Mouse (Mus musculus) forebrain, embryonic 14.5 days (tissue): ENCODE measurements around the gene Grm8. TPM values are rescaled to one million over a fixed set of nuclear protein-coding genes. Genes with fewer than 3 reads are reported as not detected.

Experiments
- ATAC-seq: fragments of 200-750 bp; cut with Nextera tagmentation; 2 replicates; pipeline ENCODE4 v1.8.0; 2017; ENCODE audit warnings: mild to moderate bottlenecking, moderate library complexity
- DNase-seq: peaks from one replicate; pipeline ENCODE4 v3.0.0-alpha.2; 2015; ENCODE audit warnings: low spot score
- H3K27ac ChIP-seq: fragments of 300-500 bp; sonication (generic); 2 replicates; pipeline ENCODE4 v1.5.1; 2014; ENCODE audit warnings: low read depth, mild to moderate bottlenecking, control low read depth, low read length, moderate library complexity
- H3K27me3 ChIP-seq: fragments of 300-500 bp; sonication (generic); replicated peaks from 2 replicates; pipeline ENCODE4 v1.6.1; 2014; ENCODE audit warnings: low read length, control low read depth, mixed read lengths; ENCODE audit not compliant: control insufficient read depth, insufficient read depth
- H3K36me3 ChIP-seq: fragments of 300-500 bp; sonication (generic); 2 replicates; pipeline ENCODE4 v1.6.1; 2014; ENCODE audit warnings: low read length, control low read depth; ENCODE audit not compliant: control insufficient read depth, insufficient read depth
- H3K4me1 ChIP-seq: fragments of 300-500 bp; sonication (generic); 2 replicates; pipeline ENCODE4 v1.6.1; 2014; ENCODE audit warnings: antibody characterized with exemption, low read length, control low read depth; ENCODE audit not compliant: control insufficient read depth, insufficient read depth
- H3K4me2 ChIP-seq: fragments of 300-500 bp; sonication (generic); 2 replicates; pipeline ENCODE4 v1.6.1; 2014; ENCODE audit warnings: mild to moderate bottlenecking, control low read depth, low read length
- H3K4me3 ChIP-seq: fragments of 300-500 bp; sonication (generic); 2 replicates; pipeline ENCODE4 v1.5.1; 2014; ENCODE audit warnings: low read depth, low read length, control low read depth
- H3K9ac ChIP-seq: fragments of 300-500 bp; sonication (generic); 2 replicates; pipeline ENCODE4 v1.6.1; 2014; ENCODE audit warnings: mild to moderate bottlenecking, low read length, control low read depth, moderate library complexity
- H3K9me3 ChIP-seq: fragments of 300-500 bp; sonication (generic); replicated peaks from 2 replicates; pipeline ENCODE4 v1.6.1; 2016; ENCODE audit warnings: low read length, control low read depth, mixed read lengths; ENCODE audit not compliant: control insufficient read depth
- WGBS: fragments of 180-500 bp; shearing (Covaris S2); extraction: QIAGEN DNeasy Blood & Tissue Kit; methylation state at CpG from one replicate; pipeline ENCODE4 v1.1.7; 2014; 5-methylcytosine and 5-hydroxymethylcytosine counted together
- polyA plus RNA-seq: library from polyadenylated mRNA; unstranded; fragments of >200 nt; fragmentation: Nextera tagmentation; extraction: Ambion mirVana; gene quantifications from 2 replicates; pipeline ENCODE4 v1.2.1, GENCODE M21; 2014

Gene Grm8
- polyA plus RNA-seq, 1 experiment from 2014 or later, result 3.0 TPM

- Histone ChIP-seq H3K27ac (no peak overlapping the region), H3K36me3 (no peaks in the 10 kb centered on the region), H3K4me3 (no peak overlapping the region), H3K9me3 (no peaks in the 10 kb centered on the region), H3K27me3 (no peaks in the 10 kb centered on the region), H3K4me2 (no peak overlapping the region), H3K9ac (no peak overlapping the region), H3K4me1 (0 out of 2 replicates have a peak, but pooled peaks cover 4% of the 10 kb centered on the region)
- 21% methylated on average over 1 of the region's 1 CpGs for WGBS
- DNase-seq, result peak; percentile 11
- ATAC-seq, result no peak
Measured at GRCm38 (mm10) chr6:27517620-27518019, 617.4 kb downstream of the Grm8 start.

- Histone ChIP-seq H3K9ac (no peak overlapping the region), H3K4me2 (no peak overlapping the region), H3K9me3 (no peaks in the 10 kb centered on the region), H3K4me1 (no peaks in the 10 kb centered on the region), H3K27ac (no peak overlapping the region), H3K27me3 (no peaks in the 10 kb centered on the region), H3K4me3 (no peak overlapping the region), H3K36me3 (no peaks in the 10 kb centered on the region)
- no peak for ATAC-seq
- 77% methylated on average over 5 of the region's 5 CpGs for WGBS
- no peak for DNase-seq
Measured at GRCm38 (mm10) chr6:27460998-27461397, 674.0 kb downstream of the Grm8 start.

- no peak overlapping the region for H3K9ac ChIP-seq
- no peaks in the 10 kb centered on the region for H3K27me3 ChIP-seq
- peak; percentile 45 for DNase-seq
- H3K4me2 ChIP-seq, result no peak overlapping the region
- no peaks in the 10 kb centered on the region for H3K9me3 ChIP-seq
- no peaks in the 10 kb centered on the region for H3K4me1 ChIP-seq
- WGBS, result 72% methylated on average over 4 of the region's 4 CpGs
- H3K4me3 ChIP-seq, result no peak overlapping the region
- no peaks in the 10 kb centered on the region for H3K36me3 ChIP-seq
- ATAC-seq, result peak; percentile 68
- H3K27ac ChIP-seq, result no peak overlapping the region
Measured at GRCm38 (mm10) chr6:27408473-27408872, 726.5 kb downstream of the Grm8 start.

- Histone ChIP-seq H3K4me3 (no peak overlapping the region), H3K27ac (no peak overlapping the region), H3K9ac (no peak overlapping the region), H3K4me2 (no peak overlapping the region), H3K27me3 (no peaks in the 10 kb centered on the region), H3K9me3 (no peaks in the 10 kb centered on the region), H3K4me1 (no peaks in the 10 kb centered on the region), H3K36me3 (no peaks in the 10 kb centered on the region)
- ATAC-seq (no peak), DNase-seq (no peak)
Measured at GRCm38 (mm10) chr6:27372416-27372815, 762.6 kb downstream of the Grm8 start.

- no peaks in the 10 kb centered on the region for H3K4me1 ChIP-seq
- ATAC-seq (no peak), DNase-seq (no peak)
- no peak overlapping the region for H3K27ac ChIP-seq
- no peak overlapping the region for H3K9ac ChIP-seq
- no peaks in the 10 kb centered on the region for H3K27me3 ChIP-seq
- 63% methylated on average over 2 of the region's 2 CpGs for WGBS
- H3K4me2 ChIP-seq, result no peak overlapping the region
- H3K9me3 ChIP-seq, result no peaks in the 10 kb centered on the region
- no peak overlapping the region for H3K4me3 ChIP-seq
- H3K36me3 ChIP-seq, result no peaks in the 10 kb centered on the region
Measured at GRCm38 (mm10) chr6:27371095-27371494, 763.9 kb downstream of the Grm8 start.

GRCm38 (mm10) chr6:27363775-27364174, 771.2 kb downstream of the Grm8 start:
- no peaks in the 10 kb centered on the region for H3K9me3 ChIP-seq
- DNase-seq (no peak), ATAC-seq (no peak)
- H3K4me2 ChIP-seq, result no peak overlapping the region
- no peaks in the 10 kb centered on the region for H3K36me3 ChIP-seq
- H3K9ac ChIP-seq, result no peak overlapping the region
- no peak overlapping the region for H3K4me3 ChIP-seq
- H3K27me3 ChIP-seq, result no peaks in the 10 kb centered on the region
- WGBS, result 94% methylated on average over 8 of the region's 8 CpGs
- H3K4me1 ChIP-seq, result no peaks in the 10 kb centered on the region
- H3K27ac ChIP-seq, result no peak overlapping the region

GRCm38 (mm10) chr6:27360440-27360839, 774.5 kb downstream of the Grm8 start:
- Histone ChIP-seq H3K27ac (no peak overlapping the region), H3K9ac (no peak overlapping the region), H3K4me3 (no peak overlapping the region), H3K9me3 (no peaks in the 10 kb centered on the region), H3K4me1 (no peaks in the 10 kb centered on the region), H3K4me2 (no peak overlapping the region), H3K27me3 (no peaks in the 10 kb centered on the region), H3K36me3 (no peaks in the 10 kb centered on the region)
- no peak for DNase-seq
- no peak for ATAC-seq

- Histone ChIP-seq H3K4me2 (no peak overlapping the region), H3K27ac (no peak overlapping the region), H3K27me3 (no peaks in the 10 kb centered on the region), H3K4me3 (no peak overlapping the region), H3K9me3 (no peaks in the 10 kb centered on the region), H3K36me3 (no peaks in the 10 kb centered on the region), H3K9ac (no peak overlapping the region), H3K4me1 (no peaks in the 10 kb centered on the region)
- ATAC-seq, result no peak
- 89% methylated on average over 4 of the region's 4 CpGs for WGBS
- no peak for DNase-seq
Measured at GRCm38 (mm10) chr6:27351147-27351546, 783.8 kb downstream of the Grm8 start.

- 0 out of 2 replicates have a peak, but pooled peaks have one; percentile 46 for ATAC-seq
- Histone ChIP-seq H3K4me1 (no peaks in the 10 kb centered on the region), H3K9me3 (no peaks in the 10 kb centered on the region), H3K27me3 (no peaks in the 10 kb centered on the region), H3K27ac (no peak overlapping the region), H3K36me3 (no peaks in the 10 kb centered on the region), H3K4me2 (no peak overlapping the region), H3K9ac (no peak overlapping the region), H3K4me3 (no peak overlapping the region)
- WGBS, result 69% methylated on average over 2 of the region's 2 CpGs
- DNase-seq, result peak; percentile 40
Measured at GRCm38 (mm10) chr6:27348272-27348671, 786.7 kb downstream of the Grm8 start.
